Mouse (Mus musculus) erythroid progenitor cell, adult 5-6 weeks (primary cell): ENCODE data around the gene Trim68. TPM values are rescaled to one million over a fixed set of nuclear protein-coding genes. Genes with fewer than 3 reads are reported as not detected.
"Not testable (repeated sequence)": the region's sequence is repeated elsewhere in the genome, so short reads cannot be mapped to it uniquely, and the experiment has no call there.

Experiments used
- ATAC-seq: replicated peaks from 2 replicates; pipeline ENCODE4 v1.8.0; 2016; ENCODE audit warnings: moderate number of reproducible peaks, mild to moderate bottlenecking, moderate TSS enrichment, inconsistent platforms; ENCODE audit not compliant: poor library complexity, low FRiP score, severe bottlenecking
- total RNA-seq, 2 experiments: library from RNA; stranded (forward) in 1 of 2; stranded (reverse) in 1 of 2; fragments of 150-400 nt in 1 of 2; fragments of 186-747, 209-891 nt in 1 of 2; gene quantifications; 2 replicates each; pipeline versions ENCODE4 v1.2.3 to v1.2.4; 2015 to 2017; ENCODE audit warnings: low replicate concordance in 2 of 2

Gene Trim68
- total RNA-seq (2015; ENCODE audit: low replicate concordance) = 9.6 TPM in 1 of 2 replicates, not detected in the other
- total RNA-seq (2017; ENCODE audit: low replicate concordance) = 0.08 and 2.1 TPM in 2 replicates

DNA sequence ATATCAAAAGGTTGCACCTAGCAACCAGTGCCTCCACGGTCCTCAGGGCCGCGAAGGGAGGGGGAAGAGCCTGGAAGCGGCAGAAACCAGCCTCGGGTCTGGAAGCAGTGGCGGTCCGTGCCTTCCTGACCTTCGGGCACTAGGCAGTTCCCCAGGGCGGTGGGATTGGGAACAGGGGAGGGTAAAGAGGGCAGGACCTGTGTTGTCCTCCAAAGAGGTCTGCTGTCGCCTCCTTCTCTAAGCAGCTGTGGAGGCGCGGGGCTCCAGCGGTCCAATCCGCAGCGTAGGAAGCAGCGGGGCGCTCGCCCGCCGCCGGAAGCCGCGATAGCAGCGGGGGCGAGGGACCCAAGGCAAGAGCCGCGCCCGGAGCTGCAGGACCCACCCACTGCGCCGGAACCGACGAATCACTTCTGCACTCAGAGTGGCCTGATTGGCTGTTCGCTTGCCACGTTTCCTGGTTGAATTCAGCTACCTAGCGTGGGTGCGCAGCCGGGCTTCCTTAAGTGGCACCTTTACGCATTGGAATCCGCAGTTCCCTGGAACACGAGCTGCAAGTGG, at the start of gene Trim68:
Trim68 (minus strand) TSS at position 384 of the 558 bp plus-strand sequence.
- ATAC-seq = 0 out of 2 replicates have a peak, but pooled peaks have one; percentile 59

DNA sequence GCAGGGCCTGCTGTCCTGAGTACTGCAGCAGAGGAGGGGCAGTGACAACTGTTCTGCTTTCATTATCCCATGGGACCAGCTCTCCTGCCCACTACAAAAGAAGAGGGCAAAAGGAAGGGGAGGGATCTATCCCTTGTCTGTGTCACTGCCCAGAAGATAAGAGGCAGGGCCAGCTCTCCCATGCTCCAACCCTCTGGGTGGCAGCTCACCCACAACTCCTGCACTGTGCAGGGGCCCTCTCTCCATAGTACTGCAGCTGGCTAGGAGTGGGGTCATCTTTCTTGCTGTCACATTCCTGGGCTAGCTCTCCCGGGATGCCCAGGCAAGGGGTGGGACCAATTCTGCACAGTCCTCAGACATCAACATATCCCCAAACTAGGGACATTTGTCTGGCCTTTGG, 46.7 kb upstream of the Trim68 start:
- no peak for ATAC-seq

DNA sequence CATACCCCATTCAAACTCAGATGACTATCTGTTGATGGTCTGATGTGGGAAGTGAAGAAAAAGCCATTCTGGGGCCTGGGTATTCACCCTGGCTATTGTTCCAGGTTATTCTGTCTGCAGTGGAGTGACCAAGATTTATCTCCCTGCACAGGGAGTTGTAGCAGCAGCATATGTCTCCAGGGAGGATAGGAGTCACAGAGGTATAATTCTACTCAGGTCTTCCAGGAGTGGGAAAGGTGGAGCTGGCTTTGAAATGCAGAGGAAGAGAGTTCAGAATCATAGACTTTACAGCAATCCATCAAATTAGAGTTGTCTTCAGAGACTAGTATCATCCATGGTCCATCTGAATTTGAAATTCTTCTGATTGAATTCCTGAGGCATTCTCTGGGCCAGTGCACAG, 40.3 kb upstream of the Trim68 start, which contains the start of gene Olfr559:
Olfr559 (minus strand) TSS at position 101 of the 400 bp plus-strand sequence.
- ATAC-seq = no peak

DNA sequence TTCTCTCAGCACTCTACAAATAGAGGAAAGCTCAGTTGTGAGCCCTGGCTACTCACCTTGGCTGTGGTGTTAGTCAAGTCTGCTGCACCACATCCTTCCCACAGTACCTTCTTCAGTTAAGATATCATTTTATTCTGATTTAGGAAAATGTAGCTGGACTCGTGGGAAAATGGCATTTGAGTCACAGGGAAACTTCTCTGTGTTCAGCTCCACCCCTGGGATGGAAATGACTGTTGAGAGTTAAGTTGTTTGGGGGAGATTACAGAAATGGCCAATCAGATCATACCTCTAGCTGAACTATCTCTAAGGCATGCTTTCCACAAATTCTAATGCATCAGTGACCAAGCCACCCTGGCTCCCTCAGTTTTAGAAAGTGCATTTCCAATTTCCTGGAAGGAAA, 31.8 kb upstream of the Trim68 start, which contains the start of gene Olfr33:
Olfr33 (minus strand) TSS at position 101 of the 400 bp plus-strand sequence.
- no peak for ATAC-seq

DNA sequence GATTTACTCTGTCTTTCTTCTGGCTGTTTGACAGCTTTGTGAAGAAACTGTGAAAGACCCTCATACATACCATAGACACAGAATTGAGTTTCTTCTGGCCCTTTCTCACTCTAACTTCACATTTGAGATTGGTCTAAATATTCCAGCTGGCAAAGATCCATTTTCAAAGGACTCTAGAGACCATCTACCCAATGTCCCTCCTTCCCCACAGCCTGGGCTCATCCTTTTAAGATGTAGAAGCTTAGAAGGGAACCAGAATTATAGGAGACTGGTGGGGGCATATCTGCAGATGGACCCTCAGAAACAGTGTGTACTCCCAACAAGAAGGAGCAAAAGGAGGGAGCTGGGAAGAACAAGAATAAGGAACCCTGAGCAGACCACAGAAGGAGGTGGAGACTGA, 14.8 kb upstream of the Trim68 start, which contains the start of gene Olfr558:
Olfr558 (plus strand) TSS at position 301 of the 400 bp plus-strand sequence.
- no peak for ATAC-seq

DNA sequence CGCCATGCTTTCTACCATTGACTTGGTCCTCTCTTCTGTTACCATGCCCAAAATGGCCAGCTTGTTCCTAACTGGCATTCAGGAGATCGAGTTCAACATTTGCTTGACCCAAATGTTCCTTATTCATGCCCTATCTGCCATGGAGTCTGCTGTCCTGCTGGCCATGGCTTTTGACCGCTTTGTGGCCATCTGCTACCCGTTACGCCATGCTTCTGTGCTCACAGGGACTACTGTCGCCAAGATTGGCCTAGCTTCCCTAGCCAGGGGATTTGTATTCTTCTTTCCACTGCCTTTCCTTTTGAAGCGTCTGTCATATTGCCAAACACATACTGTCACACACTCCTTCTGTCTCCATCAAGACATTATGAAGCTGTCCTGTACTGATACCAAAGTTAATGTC, 11.3 kb upstream of the Trim68 start:
- no peak for ATAC-seq

DNA sequence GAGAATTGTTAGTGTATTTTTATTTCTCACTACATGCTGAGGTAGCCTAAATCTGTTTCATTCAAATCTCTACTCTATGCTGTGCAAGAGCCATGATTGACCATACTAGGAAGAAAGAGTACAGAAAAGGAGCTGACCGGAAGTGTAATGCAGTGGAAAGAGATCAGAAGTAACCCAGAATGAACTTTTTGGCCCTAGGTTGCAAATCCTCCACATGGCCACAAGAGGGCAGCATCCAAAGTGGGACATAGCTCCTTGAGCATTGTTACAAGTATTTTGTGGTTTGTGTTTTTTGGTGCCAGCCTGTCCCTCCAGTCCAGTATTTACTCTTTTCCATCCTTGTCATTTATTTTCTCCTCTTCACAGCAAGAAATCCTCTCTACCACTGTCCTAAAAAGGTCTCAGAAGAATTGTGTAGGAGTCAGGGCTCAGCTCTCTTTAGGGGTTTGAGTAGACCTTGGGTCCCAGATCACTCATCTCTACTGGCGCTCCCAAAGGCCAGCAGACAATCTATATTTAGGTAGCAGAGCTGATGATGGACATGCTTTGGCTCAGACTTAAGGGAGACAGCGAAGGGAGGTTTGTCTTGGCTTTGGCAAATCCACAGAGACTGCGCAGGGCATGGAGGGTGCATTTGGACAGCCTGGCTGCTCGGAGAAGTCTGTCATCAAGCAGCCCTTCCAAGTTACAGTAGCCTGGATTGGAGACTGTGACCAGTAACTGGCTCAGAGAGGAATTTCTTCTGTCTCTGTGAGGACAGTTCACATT, 8.4 kb upstream of the Trim68 start, which contains the start of gene Olfr557:
Olfr557 (plus strand) TSS at position 553 of the 768 bp plus-strand sequence.
- 0 out of 2 replicates have a peak, but pooled peaks have one; percentile 42 for ATAC-seq

DNA sequence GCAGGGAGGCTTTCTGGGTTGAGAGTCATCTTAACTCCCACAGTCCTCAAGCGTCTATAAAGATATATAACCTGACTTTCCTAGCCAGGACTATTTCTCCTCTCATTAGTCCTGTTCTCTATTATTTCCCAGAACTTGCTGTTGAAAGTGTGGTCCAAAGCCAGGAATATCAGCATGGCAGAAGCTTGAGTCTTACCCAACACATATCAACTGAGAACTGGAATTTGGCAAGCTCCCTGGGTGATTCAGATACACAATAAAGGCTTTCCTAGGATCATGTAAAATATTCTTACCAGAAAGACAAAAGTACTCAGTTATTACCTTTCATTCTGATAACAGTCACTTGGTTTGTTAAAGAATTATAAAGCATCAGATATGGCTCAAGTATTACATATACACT, 5.2 kb downstream of the Trim68 start:
- no peak; the same call in 1 of the 2 replicates for ATAC-seq

DNA sequence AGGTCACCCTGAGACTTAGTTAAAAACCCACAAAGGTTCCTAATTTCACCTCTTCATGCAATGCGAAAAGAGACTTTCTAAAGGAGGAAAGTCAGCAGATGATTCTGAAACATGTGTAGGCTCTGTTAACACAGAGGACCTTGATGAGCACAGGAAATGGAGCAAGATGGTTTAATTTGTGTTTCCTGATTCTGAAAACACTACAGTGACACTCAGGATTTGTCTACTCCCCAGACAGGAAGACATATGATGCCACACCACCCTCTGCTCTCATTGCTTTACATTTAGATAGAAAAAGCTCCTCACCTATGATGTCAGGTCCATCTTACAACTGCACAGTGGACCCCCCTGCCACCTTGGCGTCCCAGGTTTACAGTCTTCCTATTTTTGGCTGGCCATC, 10.9 kb downstream of the Trim68 start:
- no peak for ATAC-seq

DNA sequence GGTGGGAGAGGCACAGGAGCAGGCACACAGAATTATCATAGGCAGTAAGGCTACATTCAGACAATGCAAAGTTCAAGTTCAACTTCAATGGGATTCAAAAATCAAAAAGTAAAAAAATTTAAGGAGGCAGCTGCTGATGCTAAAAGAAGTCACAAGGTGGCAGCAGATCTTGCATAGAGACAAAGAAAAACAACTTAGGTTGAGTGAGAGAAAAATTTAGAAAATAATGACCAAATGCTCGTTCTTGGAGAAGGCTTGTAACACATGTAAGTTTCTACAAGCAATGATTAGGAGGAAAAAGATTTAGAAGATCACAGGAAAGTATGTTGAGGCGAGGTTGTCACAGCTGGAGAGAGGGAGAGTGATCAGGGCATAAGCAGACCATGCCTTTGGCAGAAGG, 21.7 kb downstream of the Trim68 start:
- no peak for ATAC-seq

DNA sequence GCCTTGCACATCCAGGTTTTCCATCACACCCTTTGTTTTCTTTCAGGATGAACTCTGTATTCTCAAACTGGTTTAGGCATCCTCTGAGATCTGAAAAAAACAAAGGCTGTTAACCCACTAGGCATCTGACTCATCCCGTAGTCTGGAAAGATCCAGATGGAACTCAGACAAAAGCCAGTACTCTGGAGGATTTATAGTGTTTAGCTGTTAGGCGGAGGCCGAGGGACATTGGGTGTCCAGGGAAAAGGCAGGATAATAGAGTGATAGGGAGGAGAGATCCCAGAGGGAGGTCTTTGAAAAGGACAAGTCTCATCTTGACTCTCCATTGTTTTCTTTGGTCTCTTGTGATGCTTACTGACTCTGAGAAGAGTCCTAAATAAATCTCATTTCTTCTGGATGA, 22.5 kb downstream of the Trim68 start, which contains the start of gene Olfr556:
Olfr556 (plus strand) TSS at position 301 of the 400 bp plus-strand sequence.
- ATAC-seq = no peak

DNA sequence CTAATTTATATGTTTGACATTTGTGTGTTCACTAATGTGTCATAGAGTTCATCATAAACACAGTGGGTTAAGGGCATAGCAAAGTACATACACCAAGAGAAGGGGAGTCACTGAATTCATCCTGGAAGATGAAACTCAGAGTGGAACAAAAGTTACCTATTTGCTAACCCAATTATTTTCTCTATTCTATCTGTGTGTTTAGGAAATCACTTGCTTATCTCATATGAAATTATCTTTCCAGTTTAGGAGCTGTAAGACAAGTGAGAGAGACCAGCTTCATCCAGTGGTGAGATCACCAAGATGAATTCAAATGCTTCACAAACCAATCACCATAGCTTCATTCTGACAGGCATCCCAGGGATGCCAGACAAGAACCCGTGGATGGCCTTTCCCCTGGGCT, 28.6 kb downstream of the Trim68 start, which contains the start of gene Olfr555:
Olfr555 (plus strand) TSS at position 301 of the 400 bp plus-strand sequence.
- ATAC-seq = no peak

DNA sequence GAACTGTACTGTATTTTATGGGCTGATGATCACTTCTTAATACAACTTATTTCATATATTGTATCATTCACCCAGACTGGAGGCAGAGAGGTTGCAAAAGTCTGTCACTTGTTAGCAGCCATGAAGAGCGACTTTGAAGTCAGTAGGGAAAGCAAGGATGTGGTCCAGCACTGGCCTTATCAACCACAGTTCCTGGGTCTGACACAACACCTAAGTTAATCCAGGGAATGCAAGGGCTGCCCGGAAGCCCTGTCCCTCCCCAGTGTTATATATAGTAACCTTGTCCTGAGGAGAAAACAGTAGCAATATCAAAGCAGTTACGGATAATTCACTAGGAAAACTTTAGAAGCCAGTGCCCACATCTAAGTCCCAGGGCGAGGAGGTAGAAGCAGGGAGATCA, 42.2 kb downstream of the Trim68 start:
- ATAC-seq = not testable (repeated sequence)

DNA sequence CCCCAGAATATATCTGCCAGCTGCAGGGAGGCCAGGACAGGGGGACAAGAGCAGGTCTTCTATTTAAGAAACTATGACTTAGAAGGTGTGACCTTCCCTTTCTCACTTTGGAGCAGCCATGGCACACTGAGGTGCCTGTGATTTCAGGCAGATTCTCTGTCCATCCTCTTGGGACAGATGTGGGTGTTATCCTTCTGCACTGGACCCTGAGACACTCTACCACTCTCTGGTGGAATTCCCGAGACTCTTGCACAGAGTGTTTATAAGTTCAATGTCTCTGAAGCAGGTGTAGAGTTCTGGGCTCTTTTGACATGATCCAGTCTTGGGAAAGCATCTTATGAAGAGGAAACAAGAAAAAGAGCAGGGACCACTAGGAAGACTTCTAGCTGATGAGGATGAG, 49.0 kb downstream of the Trim68 start, which contains the start of gene Olfr554:
Olfr554 (plus strand) TSS at position 301 of the 400 bp plus-strand sequence.
- ATAC-seq = no peak

DNA sequence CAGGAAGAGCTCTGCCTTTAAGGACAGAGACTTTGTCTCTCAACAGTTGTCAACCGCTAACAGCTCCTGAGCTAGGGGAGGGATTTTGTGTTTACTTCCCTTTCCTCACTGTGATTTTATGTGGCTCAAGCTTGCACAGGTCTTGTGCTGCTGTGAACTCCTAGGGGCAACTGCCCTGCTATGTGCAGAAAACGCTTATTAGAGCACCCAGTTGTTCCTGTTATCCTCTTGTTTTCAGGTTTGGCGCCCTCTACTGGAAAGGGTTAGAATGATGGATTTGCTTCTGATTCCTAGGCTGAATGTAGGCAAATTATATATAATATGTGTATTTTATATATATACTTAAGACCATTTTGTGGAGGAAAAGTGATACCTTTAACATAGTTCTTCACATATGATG, 50.5 kb downstream of the Trim68 start:
- ATAC-seq = no peak

Other genes with a start within 250 kb of the Trim68 start
- 304 and 358 TPM in 2 replicates for gene Rrm1, start 245.6 kb downstream of the Trim68 start, total RNA-seq (2015; ENCODE audit: low replicate concordance)
- gene Rrm1, start 245.6 kb downstream of the Trim68 start, total RNA-seq (2017; ENCODE audit: low replicate concordance) = 865 and 917 TPM in 2 replicates
- gene Olfr543, start 205.6 kb downstream of the Trim68 start, total RNA-seq (2015; ENCODE audit: low replicate concordance) = not detected in 2 replicates
- gene Olfr543, start 205.6 kb downstream of the Trim68 start, total RNA-seq (2017; ENCODE audit: low replicate concordance) = 0.53 TPM in 1 of 2 replicates, not detected in the other
- gene Olfr544, start 199.0 kb downstream of the Trim68 start, total RNA-seq (2015; ENCODE audit: low replicate concordance) = not detected in 2 replicates
- 0.13 TPM in 1 of 2 replicates, not detected in the other for gene Olfr544, start 199.0 kb downstream of the Trim68 start, total RNA-seq (2017; ENCODE audit: low replicate concordance)
- gene Olfr545, start 187.8 kb downstream of the Trim68 start, total RNA-seq (2015; ENCODE audit: low replicate concordance) = not detected in 2 replicates
- gene Olfr545, start 187.8 kb downstream of the Trim68 start, total RNA-seq (2017; ENCODE audit: low replicate concordance) = not detected in 2 replicates
- gene Olfr547, start 152.6 kb downstream of the Trim68 start, total RNA-seq (2015; ENCODE audit: low replicate concordance) = not detected in 2 replicates
- not detected in 2 replicates for gene Olfr547, start 152.6 kb downstream of the Trim68 start, total RNA-seq (2017; ENCODE audit: low replicate concordance)
- not detected in 2 replicates for gene Olfr548-ps1, start 146.4 kb downstream of the Trim68 start, total RNA-seq (2015; ENCODE audit: low replicate concordance)
- gene Olfr548-ps1, start 146.4 kb downstream of the Trim68 start, total RNA-seq (2017; ENCODE audit: low replicate concordance) = not detected in 2 replicates
- not detected in 2 replicates for gene Olfr549, start 137.5 kb downstream of the Trim68 start, total RNA-seq (2015; ENCODE audit: low replicate concordance)
- gene Olfr549, start 137.5 kb downstream of the Trim68 start, total RNA-seq (2017; ENCODE audit: low replicate concordance) = 0.51 TPM in 1 of 2 replicates, not detected in the other
- 5.8 and 8.8 TPM in 2 replicates for gene Trim21, start 121.8 kb downstream of the Trim68 start, total RNA-seq (2015; ENCODE audit: low replicate concordance)
- gene Trim21, start 121.8 kb downstream of the Trim68 start, total RNA-seq (2017; ENCODE audit: low replicate concordance) = 27.5 and 37.1 TPM in 2 replicates
- not detected in 2 replicates for gene Olfr550, start 115.9 kb downstream of the Trim68 start, total RNA-seq (2015; ENCODE audit: low replicate concordance)
- gene Olfr550, start 115.9 kb downstream of the Trim68 start, total RNA-seq (2017; ENCODE audit: low replicate concordance) = not detected in 2 replicates
- not detected in 2 replicates for gene Olfr551, start 95.4 kb downstream of the Trim68 start, total RNA-seq (2015; ENCODE audit: low replicate concordance)
- not detected in 2 replicates for gene Olfr551, start 95.4 kb downstream of the Trim68 start, total RNA-seq (2017; ENCODE audit: low replicate concordance)
- not detected in 2 replicates for gene Olfr552, start 89.6 kb downstream of the Trim68 start, total RNA-seq (2015; ENCODE audit: low replicate concordance)
- not detected in 2 replicates for gene Olfr552, start 89.6 kb downstream of the Trim68 start, total RNA-seq (2017; ENCODE audit: low replicate concordance)
- not detected in 2 replicates for gene Olfr553, start 69.1 kb downstream of the Trim68 start, total RNA-seq (2015; ENCODE audit: low replicate concordance)
- not detected in 2 replicates for gene Olfr553, start 69.1 kb downstream of the Trim68 start, total RNA-seq (2017; ENCODE audit: low replicate concordance)
- not detected in 2 replicates for gene Olfr554, start 48.9 kb downstream of the Trim68 start, total RNA-seq (2015; ENCODE audit: low replicate concordance)
- gene Olfr554, start 48.9 kb downstream of the Trim68 start, total RNA-seq (2017; ENCODE audit: low replicate concordance) = not detected in 2 replicates
- gene Olfr555, start 28.5 kb downstream of the Trim68 start, total RNA-seq (2015; ENCODE audit: low replicate concordance) = not detected in 2 replicates
- gene Olfr555, start 28.5 kb downstream of the Trim68 start, total RNA-seq (2017; ENCODE audit: low replicate concordance) = not detected in 2 replicates
- not detected in 2 replicates for gene Olfr556, start 22.4 kb downstream of the Trim68 start, total RNA-seq (2015; ENCODE audit: low replicate concordance)
- gene Olfr556, start 22.4 kb downstream of the Trim68 start, total RNA-seq (2017; ENCODE audit: low replicate concordance) = not detected in 2 replicates
- not detected in 2 replicates for gene Olfr557, start 8.6 kb upstream of the Trim68 start, total RNA-seq (2015; ENCODE audit: low replicate concordance)
- gene Olfr557, start 8.6 kb upstream of the Trim68 start, total RNA-seq (2017; ENCODE audit: low replicate concordance) = not detected in 2 replicates
- not detected in 2 replicates for gene Olfr558, start 14.9 kb upstream of the Trim68 start, total RNA-seq (2015; ENCODE audit: low replicate concordance)
- gene Olfr558, start 14.9 kb upstream of the Trim68 start, total RNA-seq (2017; ENCODE audit: low replicate concordance) = not detected in 2 replicates
- gene Olfr33, start 31.7 kb upstream of the Trim68 start, total RNA-seq (2015; ENCODE audit: low replicate concordance) = not detected in 2 replicates
- not detected in 2 replicates for gene Olfr33, start 31.7 kb upstream of the Trim68 start, total RNA-seq (2017; ENCODE audit: low replicate concordance)
- gene Olfr559, start 40.2 kb upstream of the Trim68 start, total RNA-seq (2015; ENCODE audit: low replicate concordance) = not detected in 2 replicates
- not detected in 2 replicates for gene Olfr559, start 40.2 kb upstream of the Trim68 start, total RNA-seq (2017; ENCODE audit: low replicate concordance)
- gene Olfr560, start 72.0 kb upstream of the Trim68 start, total RNA-seq (2015; ENCODE audit: low replicate concordance) = not detected in 2 replicates
- gene Olfr560, start 72.0 kb upstream of the Trim68 start, total RNA-seq (2017; ENCODE audit: low replicate concordance) = not detected in 2 replicates
- not detected in 2 replicates for gene Olfr78, start 72.1 kb upstream of the Trim68 start, total RNA-seq (2015; ENCODE audit: low replicate concordance)
- gene Olfr78, start 72.1 kb upstream of the Trim68 start, total RNA-seq (2017; ENCODE audit: low replicate concordance) = not detected in 2 replicates
- not detected in 2 replicates for gene Olfr561, start 83.9 kb upstream of the Trim68 start, total RNA-seq (2015; ENCODE audit: low replicate concordance)
- not detected in 2 replicates for gene Olfr561, start 83.9 kb upstream of the Trim68 start, total RNA-seq (2017; ENCODE audit: low replicate concordance)
- gene Olfr564, start 116.2 kb upstream of the Trim68 start, total RNA-seq (2015; ENCODE audit: low replicate concordance) = not detected in 2 replicates
- gene Olfr564, start 116.2 kb upstream of the Trim68 start, total RNA-seq (2017; ENCODE audit: low replicate concordance) = not detected in 2 replicates
- not detected in 2 replicates for gene Olfr566, start 171.4 kb upstream of the Trim68 start, total RNA-seq (2015; ENCODE audit: low replicate concordance)
- gene Olfr566, start 171.4 kb upstream of the Trim68 start, total RNA-seq (2017; ENCODE audit: low replicate concordance) = not detected in 2 replicates
- not detected in 2 replicates for gene Olfr568, start 189.8 kb upstream of the Trim68 start, total RNA-seq (2015; ENCODE audit: low replicate concordance)
- gene Olfr568, start 189.8 kb upstream of the Trim68 start, total RNA-seq (2017; ENCODE audit: low replicate concordance) = not detected in 2 replicates
- gene Olfr569, start 203.6 kb upstream of the Trim68 start, total RNA-seq (2015; ENCODE audit: low replicate concordance) = not detected in 2 replicates
- gene Olfr569, start 203.6 kb upstream of the Trim68 start, total RNA-seq (2017; ENCODE audit: low replicate concordance) = not detected in 2 replicates
- gene Olfr570, start 207.2 kb upstream of the Trim68 start, total RNA-seq (2015; ENCODE audit: low replicate concordance) = not detected in 2 replicates
- gene Olfr570, start 207.2 kb upstream of the Trim68 start, total RNA-seq (2017; ENCODE audit: low replicate concordance) = not detected in 2 replicates
- not detected in 2 replicates for gene Olfr571, start 230.2 kb upstream of the Trim68 start, total RNA-seq (2015; ENCODE audit: low replicate concordance)
- not detected in 2 replicates for gene Olfr571, start 230.2 kb upstream of the Trim68 start, total RNA-seq (2017; ENCODE audit: low replicate concordance)
- gene Olfr572, start 237.1 kb upstream of the Trim68 start, total RNA-seq (2015; ENCODE audit: low replicate concordance) = not detected in 2 replicates
- not detected in 2 replicates for gene Olfr572, start 237.1 kb upstream of the Trim68 start, total RNA-seq (2017; ENCODE audit: low replicate concordance)